Mouse (Mus musculus) left cerebral cortex, postnatal 25 days (tissue): ENCODE data around the gene Fgd2. TPM values are rescaled to one million over a fixed set of nuclear protein-coding genes. Genes with fewer than 3 reads are reported as not detected.
A peak's percentile ranks its signal among the peaks of the same experiment; 100 is the strongest.

Experiments
- DNase-seq, 2 experiments: peaks; one replicate each; pipeline ENCODE4 v3.0.0; 2022; ENCODE audit warnings: low spot score in 2 of 2, mixed read lengths in 1 of 2
- intact Hi-C: fragments of 180-260 bp; cut with DNase I; formaldehyde crosslinking; loops from one replicate; pipeline ENCODE4 v1.15.1; 2025
- total RNA-seq, 2 experiments: library from RNA; stranded (reverse); gene quantifications; 2 replicates each; pipeline ENCODE4 v1.2.3; 2021

Gene Fgd2
- total RNA-seq, 2 experiments from 2014 or later, result 5.2 to 6.8 TPM

DNA sequence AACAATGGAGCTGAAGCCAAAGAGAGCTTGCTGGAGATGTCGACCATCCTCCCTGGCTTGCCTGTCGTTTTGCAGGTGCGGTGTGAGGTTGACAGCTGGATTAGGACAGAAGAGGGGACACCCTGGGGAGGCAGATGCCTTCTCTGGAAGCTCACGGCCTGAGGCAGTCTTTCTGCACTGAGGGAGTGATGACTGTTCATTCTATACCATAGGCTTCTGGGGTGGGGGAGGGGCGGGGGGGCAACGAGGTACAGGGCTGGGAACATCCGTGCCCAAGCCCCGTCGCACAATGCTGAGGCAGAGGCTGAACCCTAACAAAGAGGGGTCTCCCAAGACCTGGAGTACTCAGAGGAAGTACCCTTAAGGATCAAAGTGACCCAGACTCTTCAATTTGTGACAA is 3.8 kb upstream of the Fgd2 start:
- no peak for DNase-seq
- intact Hi-C loops, result no loop called here

- no peak for DNase-seq
- intact Hi-C loops, result no loop called here
These were observed 1.8 kb upstream of the Fgd2 start for GRCm38 (mm10) chr17:29358928-29359327.

- DNase-seq, result no peak
- intact Hi-C loops, result no loop called here
These were observed 1.4 kb downstream of the Fgd2 start for GRCm38 (mm10) chr17:29361982-29362691.

GRCm38 (mm10) chr17:29363109-29363508 is 2.4 kb downstream of the Fgd2 start:
- intact Hi-C loops, result no loop called here
- DNase-seq, result no peak

DNA sequence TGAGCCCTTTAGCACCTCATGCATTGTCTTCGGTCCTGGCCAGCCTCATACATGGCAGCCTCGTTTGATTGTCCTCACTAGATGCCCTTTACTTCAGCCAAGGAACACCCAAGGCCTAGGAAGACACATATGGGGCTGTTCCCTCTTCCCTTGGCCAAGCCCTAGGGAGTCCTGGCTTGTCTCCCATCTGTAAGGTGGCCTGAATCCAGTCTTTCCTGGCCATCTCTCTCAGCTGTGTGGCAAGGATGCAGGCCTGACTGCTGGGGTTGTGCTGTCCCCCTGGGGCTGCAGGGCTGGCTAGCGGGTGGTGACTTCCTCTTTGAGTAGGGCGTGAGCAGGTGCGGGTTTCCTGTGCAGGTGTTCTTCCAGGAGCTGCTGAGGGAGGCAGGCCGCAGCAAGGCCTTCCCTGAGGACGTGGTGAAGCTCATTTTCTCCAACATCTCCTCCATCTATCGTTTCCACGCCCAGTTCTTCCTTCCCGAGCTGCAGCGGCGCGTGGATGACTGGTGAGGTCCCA is 4.4 kb downstream of the Fgd2 start:
- DNase-seq, result no peak
- intact Hi-C loops, result no loop called here

DNA sequence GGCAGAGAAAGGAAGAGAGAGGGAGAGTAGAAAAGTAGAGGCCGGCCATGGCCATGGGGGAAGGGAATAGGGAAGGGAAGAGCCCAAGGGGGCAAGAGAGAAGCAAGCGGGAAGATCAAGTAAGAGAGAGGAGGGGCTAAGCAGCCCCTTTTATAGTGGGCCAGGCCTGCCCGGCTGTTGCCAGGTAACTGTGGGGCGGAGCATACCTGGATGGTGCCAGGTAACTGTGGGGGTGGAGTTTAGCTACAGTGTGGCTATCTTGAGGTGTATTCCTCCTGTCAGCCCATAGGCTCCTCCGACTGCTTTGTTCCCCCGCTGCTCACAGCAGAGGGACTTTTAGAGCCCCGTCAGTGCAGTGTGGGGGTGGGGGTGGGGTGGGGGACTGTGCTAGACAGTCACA is 8.0 kb downstream of the Fgd2 start:
- intact Hi-C loops, result no loop called here
- DNase-seq, result no peak

DNA sequence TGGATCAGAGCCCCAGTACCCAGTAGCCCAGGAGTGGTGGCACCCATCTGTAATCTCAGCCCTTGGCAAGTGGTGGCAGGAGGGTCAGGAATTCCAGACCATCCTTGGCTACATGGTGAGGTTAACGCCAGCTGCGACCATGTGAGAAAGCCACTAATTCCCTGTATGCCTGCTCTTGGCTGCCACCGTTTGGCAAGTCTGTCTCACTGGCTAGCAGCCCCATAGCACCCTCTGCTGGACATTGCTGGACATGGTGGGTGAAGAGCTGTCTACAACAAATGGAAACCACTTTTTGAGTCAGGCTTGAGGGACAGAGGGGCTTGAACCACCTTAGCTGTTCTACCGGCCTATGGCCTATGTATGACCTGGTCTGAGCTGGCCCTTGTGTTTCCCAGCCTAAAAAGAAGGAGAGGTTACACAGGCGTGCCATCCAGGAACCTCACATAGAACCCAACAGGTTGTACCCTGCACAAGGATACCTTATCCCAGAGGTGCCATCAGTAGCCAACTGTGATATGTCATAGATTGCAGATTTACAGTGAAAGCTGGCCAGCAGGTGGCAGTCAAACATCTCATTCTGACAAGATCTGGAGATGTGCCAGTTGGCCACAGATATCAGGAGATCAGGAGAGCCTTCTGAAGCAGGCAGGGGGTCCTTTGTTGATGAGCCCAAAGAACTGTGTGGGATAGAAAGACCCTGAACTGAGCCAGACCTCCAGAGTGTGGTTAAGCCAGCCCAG is 10.4 kb downstream of the Fgd2 start:
- DNase-seq, result peak; percentile 91 to 95
- intact Hi-C loops, result loop anchor here (2.0 to 5.0 kb wide), 2 partner anchors 102 to 194 kb away; partner anchors contain the start of gene BC004004

GRCm38 (mm10) chr17:29375871-29376270 is 15.2 kb downstream of the Fgd2 start:
- intact Hi-C loops, result no loop called here
- no peak for DNase-seq

DNA sequence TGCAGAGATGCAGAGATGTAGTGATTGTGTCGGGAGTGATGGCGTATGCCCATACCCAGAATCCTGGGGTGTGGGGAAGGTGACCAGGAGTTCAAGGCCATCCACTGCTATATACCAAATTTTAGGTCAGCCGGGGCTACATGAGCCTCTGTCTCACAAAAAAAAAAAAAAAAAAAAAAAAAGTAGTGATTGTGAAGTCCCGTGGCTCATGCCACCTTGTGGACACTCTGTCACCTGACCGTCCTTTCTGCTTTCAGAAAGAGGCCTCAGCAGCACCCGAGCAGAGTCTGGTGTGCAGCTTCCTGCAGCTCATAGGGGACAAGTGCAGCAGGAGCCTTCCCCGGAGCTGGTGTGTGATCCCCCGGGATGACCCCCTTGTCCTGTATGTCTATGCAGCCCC is 17.3 kb downstream of the Fgd2 start:
- DNase-seq, result no peak
- intact Hi-C loops, result no loop called here

GRCm38 (mm10) chr17:29380241-29380640 is 19.5 kb downstream of the Fgd2 start:
- DNase-seq, result no peak
- intact Hi-C loops, result loop anchor here (5.0 kb wide), 1 partner anchor 112 kb away; the partner anchor contains the start of gene Pim1

DNA sequence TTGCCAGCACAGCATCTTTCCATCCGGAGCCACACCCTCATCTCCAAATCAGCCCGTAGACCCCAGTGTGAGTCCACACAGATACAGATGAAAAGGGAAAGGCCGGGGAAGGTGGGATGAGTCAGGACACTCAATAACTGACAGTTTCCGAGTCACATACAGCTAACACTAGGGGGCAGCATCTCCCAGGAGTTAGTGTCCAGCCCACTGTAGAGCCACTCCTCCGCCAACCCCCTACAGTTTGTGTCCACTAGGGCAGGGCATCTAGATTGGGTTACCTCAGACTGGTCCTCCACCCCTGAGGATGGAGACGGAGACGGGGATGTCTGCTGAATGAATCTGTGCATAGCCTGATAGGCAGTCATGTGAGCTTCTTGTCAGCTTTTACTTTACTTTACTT is 20.8 kb downstream of the Fgd2 start:
- peak; percentile 45 to 50 for DNase-seq
- intact Hi-C loops, result loop anchor here (1.0 to 5.0 kb wide), 2 partner anchors 111 to 133 kb away; partner anchors contain the start of gene Pim1

DNA sequence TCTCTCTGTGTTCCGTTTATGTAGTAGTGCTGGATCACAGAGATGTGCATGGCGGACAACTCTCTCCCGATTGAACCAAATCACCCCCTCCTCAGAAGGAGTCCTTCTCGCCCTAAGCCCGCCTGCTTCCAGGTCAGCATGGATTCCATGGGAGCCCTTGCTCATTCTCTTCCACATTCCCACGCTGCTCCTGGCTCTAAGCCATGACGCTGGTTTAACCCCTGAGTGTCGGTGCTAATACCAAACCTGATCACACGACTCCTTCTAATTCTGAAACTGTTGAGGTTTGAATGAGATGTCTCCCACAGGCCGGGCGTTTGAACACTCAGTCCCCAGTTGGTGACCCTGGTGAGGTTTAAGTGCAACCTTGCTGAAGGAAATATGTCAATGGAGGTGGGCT is 21.7 kb downstream of the Fgd2 start:
- intact Hi-C loops, result loop anchor here (5.0 kb wide), 1 partner anchor 110 kb away; the partner anchor contains the start of gene Pim1
- no peak for DNase-seq

DNA sequence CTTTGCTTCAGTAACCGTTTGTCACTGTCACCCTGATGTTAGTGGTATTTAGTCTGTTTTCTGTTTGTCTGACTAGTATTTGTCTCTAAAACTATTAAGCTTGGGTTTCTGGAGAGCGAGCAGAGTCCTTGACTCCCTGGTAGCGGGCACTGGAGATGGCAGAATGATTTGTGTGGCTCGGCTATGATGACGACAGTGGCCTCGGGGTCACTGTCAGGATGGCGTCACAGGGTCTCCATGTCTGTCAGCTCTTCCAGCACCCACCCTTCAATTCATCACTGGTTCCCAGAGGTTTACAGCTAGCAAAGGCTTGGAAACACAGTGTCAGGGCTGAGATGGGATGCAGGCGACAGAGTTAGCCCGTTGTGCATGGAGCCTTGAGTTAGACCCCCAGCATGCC is 23.2 kb downstream of the Fgd2 start:
- intact Hi-C loops, result loop anchor here (5.0 kb wide), 1 partner anchor 108 kb away; the partner anchor contains the start of gene Pim1
- DNase-seq, result no peak

DNA sequence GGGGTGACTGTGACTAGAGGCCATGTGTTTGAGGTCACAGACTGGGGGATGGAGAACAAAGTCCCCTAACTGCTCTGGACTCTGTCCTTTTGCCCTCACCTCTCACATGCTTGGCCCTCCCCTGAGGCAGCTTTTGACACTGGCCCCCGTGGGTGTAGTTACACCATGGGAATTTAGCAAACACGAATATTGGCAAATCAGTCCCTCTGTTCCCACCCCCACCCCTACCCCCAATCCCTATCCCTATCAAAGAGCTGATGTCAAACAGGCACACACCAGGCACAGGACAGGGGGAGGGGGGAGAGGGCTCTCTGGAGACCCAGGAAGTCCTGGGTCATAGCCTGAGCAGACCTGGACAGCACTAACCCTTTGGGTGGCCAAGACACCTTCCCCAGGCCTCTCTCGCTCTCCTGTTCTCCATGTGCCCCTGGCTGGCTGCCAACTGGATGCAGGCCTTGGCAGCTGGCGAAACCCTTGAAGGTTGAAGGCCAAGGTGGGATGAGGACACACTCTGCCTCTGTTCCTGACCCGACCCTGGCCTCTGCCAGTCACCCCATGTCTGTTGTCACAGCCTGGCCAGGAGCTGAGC is 24.2 kb downstream of the Fgd2 start:
- intact Hi-C loops, result loop anchor here (5.0 kb wide), 1 partner anchor 107 kb away; the partner anchor contains the start of gene Pim1
- DNase-seq, result no peak

DNA sequence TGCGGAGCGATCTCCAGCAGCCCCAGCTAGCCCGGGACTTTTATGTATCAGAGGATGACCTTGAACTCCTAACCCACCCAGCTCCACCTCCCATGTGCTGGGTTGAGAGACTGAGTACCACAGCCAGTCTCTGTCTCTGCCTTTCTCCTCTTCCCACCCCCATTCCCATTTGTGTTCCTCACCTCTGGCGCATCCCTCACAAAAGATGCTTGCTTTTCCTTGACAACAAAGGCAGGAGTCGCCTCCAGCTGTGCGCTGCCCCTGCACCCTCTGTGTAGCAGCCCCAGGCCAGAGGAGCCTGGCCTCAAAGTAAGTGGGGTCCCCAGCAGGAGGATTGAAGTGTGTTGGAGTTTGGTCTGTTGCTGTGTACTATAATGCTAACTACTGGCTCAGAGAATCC is 25.0 kb downstream of the Fgd2 start:
- intact Hi-C loops, result no loop called here
- DNase-seq, result no peak

DNA sequence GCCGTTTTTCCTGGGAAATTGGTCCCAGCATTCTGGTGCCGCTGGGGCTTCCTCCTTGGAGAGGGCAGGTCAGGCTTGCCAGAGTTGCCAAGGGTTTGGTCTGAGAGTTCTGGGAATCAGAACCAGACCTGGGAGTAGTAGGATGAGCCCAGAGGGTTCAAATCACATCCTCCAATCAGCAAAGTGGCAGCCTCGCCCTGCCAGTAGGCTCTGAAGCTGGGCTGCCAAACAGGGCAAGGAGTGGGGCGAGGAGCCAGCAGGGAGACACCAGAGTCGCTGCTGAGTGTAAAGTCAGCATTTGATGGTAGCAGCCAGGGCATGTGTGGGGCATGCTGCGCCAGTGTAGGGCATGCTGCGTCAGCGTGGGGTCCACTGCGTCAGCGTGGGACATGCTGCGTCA is 28.3 kb downstream of the Fgd2 start:
- DNase-seq, result no peak
- intact Hi-C loops, result no loop called here

DNA sequence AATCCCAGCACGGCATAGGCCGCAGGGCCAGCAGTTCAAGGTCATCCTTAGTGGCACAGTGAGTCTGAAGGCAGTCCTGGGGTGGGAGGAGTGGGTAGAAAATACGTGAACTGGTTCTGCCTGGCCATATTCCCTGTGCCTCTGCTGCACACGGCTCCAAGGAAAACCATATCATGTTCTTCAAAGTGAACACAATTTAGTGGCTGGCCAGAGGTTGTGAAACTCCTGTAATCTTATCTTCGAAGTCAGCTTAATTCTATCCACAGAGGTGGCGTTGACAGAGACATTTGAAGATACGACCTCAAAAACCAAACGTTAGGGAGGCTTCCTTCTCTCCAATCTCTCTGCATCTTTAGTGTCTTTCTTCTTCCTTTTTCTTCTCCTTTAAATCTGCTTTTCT is 30.6 kb downstream of the Fgd2 start:
- DNase-seq, result no peak
- intact Hi-C loops, result no loop called here

DNA sequence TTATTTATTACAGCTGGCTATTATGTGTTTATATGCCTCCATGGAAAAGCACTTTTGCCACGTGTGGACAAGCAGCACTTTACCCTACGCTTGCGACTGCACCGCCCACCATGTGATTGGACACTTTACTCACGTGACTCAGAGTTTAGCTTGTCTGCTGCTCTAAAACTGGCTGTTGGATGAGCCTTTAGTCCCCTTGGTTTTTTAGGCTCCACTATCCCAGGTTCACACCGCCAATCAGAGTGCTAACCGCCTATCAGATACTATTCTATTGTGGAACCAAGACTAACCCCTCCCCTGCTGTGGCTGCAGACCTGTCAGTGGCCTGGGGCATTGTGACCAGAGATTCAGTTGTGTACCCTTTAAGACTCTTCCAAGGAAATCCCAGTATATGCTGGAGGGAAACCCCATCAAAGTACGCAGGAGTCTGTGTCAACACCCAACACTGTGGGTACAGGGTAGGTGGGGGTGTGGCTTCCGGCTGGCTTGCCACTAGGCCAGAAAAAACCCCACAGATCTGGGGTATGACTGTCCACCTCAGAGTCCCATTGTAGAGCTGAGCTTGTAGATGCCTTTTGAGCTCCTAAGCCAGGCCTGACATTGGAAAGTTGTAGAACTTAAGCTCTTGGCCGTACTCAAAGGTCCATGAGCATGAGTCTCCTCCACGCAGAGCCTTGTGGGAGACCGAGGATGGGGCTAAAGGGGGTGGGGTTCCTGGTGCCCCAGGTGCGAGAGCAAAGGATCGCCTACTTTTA is 32.8 kb downstream of the Fgd2 start:
- intact Hi-C loops, result no loop called here
- no peak for DNase-seq

DNA sequence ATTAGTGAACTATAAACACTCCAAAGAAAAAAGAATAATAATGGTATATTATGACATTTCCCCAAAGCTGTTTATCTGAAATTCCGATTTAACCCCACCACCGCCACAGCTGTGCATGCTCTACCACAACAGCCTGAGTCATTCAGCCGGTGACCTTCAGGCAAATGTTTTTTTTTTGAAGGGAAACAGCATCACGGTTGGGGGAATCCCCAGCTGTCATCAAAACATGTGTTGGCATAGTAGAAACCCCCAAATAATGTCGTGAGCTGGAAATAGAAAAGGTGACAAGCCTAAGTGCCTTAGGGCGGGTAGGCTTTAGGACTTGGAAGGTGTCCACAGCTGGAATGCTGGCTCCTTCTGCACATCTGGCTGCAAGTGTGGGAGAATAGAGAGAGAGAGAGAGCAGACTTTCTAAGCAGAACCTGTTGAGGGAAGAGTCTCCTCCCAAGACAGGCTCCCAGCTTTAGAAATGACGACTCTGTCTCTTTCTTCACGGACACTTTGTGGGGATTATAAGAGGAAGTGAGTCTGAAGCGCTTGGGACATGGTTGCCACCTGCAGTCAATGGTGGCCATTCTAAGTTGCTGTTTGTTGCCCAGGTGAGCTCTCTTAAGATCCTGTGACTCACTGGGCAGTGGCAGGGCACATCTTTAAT is 33.5 kb downstream of the Fgd2 start:
- intact Hi-C loops, result no loop called here
- no peak for DNase-seq
